Mouse (Mus musculus): Measurements from ENCODE around the gene Dag1. TPM values are rescaled to one million over a fixed set of nuclear protein-coding genes. Genes with fewer than 3 reads are reported as not detected.

The Dag1 gene
- polyA plus RNA-seq, 1 experiment from 2014 or later, result 170 TPM

GRCm38 (mm10) chr9:108266261-108266935 is 2.6 kb upstream of the Dag1 start:
- Histone ChIP-seq H3K9ac (ENCODE audit: low read depth, low read length) (no peak overlapping the region), H3K4me2 (ENCODE audit: low read length) (no peak overlapping the region), H3K9me3 (replicated peaks; ENCODE audit: low read length) (no peaks in the 10 kb centered on the region), H3K27ac (no peak overlapping the region), H3K4me1 (replicated peaks; ENCODE audit: insufficient read depth, low read length) (peaks cover 11% of the 10 kb centered on the region), H3K27me3 (ENCODE audit: insufficient read depth, low read length) (no peaks in the 10 kb centered on the region), H3K36me3 (ENCODE audit: insufficient read depth, low read length) (no peaks in the 10 kb centered on the region), H3K4me3 (replicated peaks; ENCODE audit: low read depth, low read length) (no peak overlapping the region)
- no peak for TF ChIP-seq CTCF (IDR thresholded peaks at IDR 0.05; ENCODE audit: low read depth)
- 64% methylated on average over 10 of the region's 10 CpGs for WGBS
- no peak for DNase-seq (ENCODE audit: low spot score)
- no peak for ATAC-seq (replicated peaks; ENCODE audit: low FRiP score, low read depth)

- Histone ChIP-seq H3K27ac (peak overlapping the region; percentile 92), H3K9me3 (replicated peaks; ENCODE audit: low read length) (no peaks in the 10 kb centered on the region), H3K4me2 (ENCODE audit: low read length) (peak overlapping the region; percentile 80), H3K9ac (ENCODE audit: low read depth, low read length) (peak overlapping the region; percentile 95), H3K4me3 (replicated peaks; ENCODE audit: low read depth, low read length) (peak overlapping the region; percentile 98), H3K36me3 (ENCODE audit: insufficient read depth, low read length) (no peaks in the 10 kb centered on the region; the same call in 1 of the 2 replicates), H3K27me3 (ENCODE audit: insufficient read depth, low read length) (no peaks in the 10 kb centered on the region), H3K4me1 (replicated peaks; ENCODE audit: insufficient read depth, low read length) (peaks cover 11% of the 10 kb centered on the region)
- TF ChIP-seq CTCF (IDR thresholded peaks at IDR 0.05; ENCODE audit: low read depth), result no peak
- ATAC-seq (replicated peaks; ENCODE audit: low FRiP score, low read depth) (peak; percentile 14; the same call in 1 of the 2 replicates), DNase-seq (ENCODE audit: low spot score) (peak; percentile 64)
- 11% methylated on average over 10 of the region's 10 CpGs for WGBS
Measured at GRCm38 (mm10) chr9:108264191-108264921, 598 bp upstream of the Dag1 start.

- H3K4me2 ChIP-seq (ENCODE audit: low read length), result peak overlapping the region; percentile 80
- H3K4me1 ChIP-seq (replicated peaks; ENCODE audit: insufficient read depth, low read length), result peaks cover 11% of the 10 kb centered on the region
- H3K9ac ChIP-seq (ENCODE audit: low read depth, low read length), result peak overlapping the region; percentile 95
- H3K27ac ChIP-seq, result peak overlapping the region; percentile 92
- no peaks in the 10 kb centered on the region for H3K9me3 ChIP-seq (replicated peaks; ENCODE audit: low read length)
- no peaks in the 10 kb centered on the region for H3K27me3 ChIP-seq (ENCODE audit: insufficient read depth, low read length)
- peak; percentile 40 for DNase-seq (ENCODE audit: low spot score)
- peak overlapping the region; percentile 98 for H3K4me3 ChIP-seq (replicated peaks; ENCODE audit: low read depth, low read length)
- WGBS, result under 1% methylated on average over 60 of the region's 62 CpGs
- H3K36me3 ChIP-seq (ENCODE audit: insufficient read depth, low read length), result no peaks in the 10 kb centered on the region; the same call in 1 of the 2 replicates
- ATAC-seq (replicated peaks; ENCODE audit: low FRiP score, low read depth), result peak; percentile 58
- no peak for TF ChIP-seq CTCF (IDR thresholded peaks at IDR 0.05; ENCODE audit: low read depth)
Measured at GRCm38 (mm10) chr9:108263131-108263681, 552 bp downstream of the Dag1 start.

- Histone ChIP-seq H3K9ac (ENCODE audit: low read depth, low read length) (peak overlapping the region; percentile 95), H3K27ac (peak overlapping the region; percentile 92), H3K9me3 (replicated peaks; ENCODE audit: low read length) (no peaks in the 10 kb centered on the region), H3K4me2 (ENCODE audit: low read length) (peak overlapping the region; percentile 80), H3K4me3 (replicated peaks; ENCODE audit: low read depth, low read length) (peak overlapping the region; percentile 98), H3K27me3 (ENCODE audit: insufficient read depth, low read length) (no peaks in the 10 kb centered on the region), H3K36me3 (ENCODE audit: insufficient read depth, low read length) (no peaks in the 10 kb centered on the region; the same call in 1 of the 2 replicates), H3K4me1 (replicated peaks; ENCODE audit: insufficient read depth, low read length) (peaks cover 11% of the 10 kb centered on the region)
- DNase-seq (ENCODE audit: low spot score), result no peak
- ATAC-seq (replicated peaks; ENCODE audit: low FRiP score, low read depth), result no peak
- TF ChIP-seq CTCF (IDR thresholded peaks at IDR 0.05; ENCODE audit: low read depth), result no peak
- 27% methylated on average over 11 of the region's 11 CpGs for WGBS
Measured at GRCm38 (mm10) chr9:108262494-108263049, 1.2 kb downstream of the Dag1 start.

GRCm38 (mm10) chr9:108261865-108262264 is 1.9 kb downstream of the Dag1 start:
- Histone ChIP-seq H3K4me2 (ENCODE audit: low read length) (peak overlapping the region; percentile 80), H3K36me3 (ENCODE audit: insufficient read depth, low read length) (no peaks in the 10 kb centered on the region; the same call in 1 of the 2 replicates), H3K27me3 (ENCODE audit: insufficient read depth, low read length) (no peaks in the 10 kb centered on the region), H3K27ac (peak overlapping the region; percentile 92), H3K9me3 (replicated peaks; ENCODE audit: low read length) (no peaks in the 10 kb centered on the region), H3K9ac (ENCODE audit: low read depth, low read length) (peak overlapping the region; percentile 95), H3K4me1 (replicated peaks; ENCODE audit: insufficient read depth, low read length) (peaks cover 11% of the 10 kb centered on the region), H3K4me3 (replicated peaks; ENCODE audit: low read depth, low read length) (peak overlapping the region; percentile 98)
- DNase-seq (ENCODE audit: low spot score), result no peak
- TF ChIP-seq CTCF (IDR thresholded peaks at IDR 0.05; ENCODE audit: low read depth), result no peak
- no peak for ATAC-seq (replicated peaks; ENCODE audit: low FRiP score, low read depth)
- WGBS, result 43% methylated on average over 7 of the region's 7 CpGs

- Histone ChIP-seq H3K4me1 (replicated peaks; ENCODE audit: insufficient read depth, low read length) (peaks cover 11% of the 10 kb centered on the region), H3K4me3 (replicated peaks; ENCODE audit: low read depth, low read length) (no peak overlapping the region), H3K36me3 (ENCODE audit: insufficient read depth, low read length) (no peaks in the 10 kb centered on the region; the same call in 1 of the 2 replicates), H3K27ac (no peak overlapping the region), H3K27me3 (ENCODE audit: insufficient read depth, low read length) (no peaks in the 10 kb centered on the region), H3K9ac (ENCODE audit: low read depth, low read length) (no peak overlapping the region), H3K9me3 (replicated peaks; ENCODE audit: low read length) (no peaks in the 10 kb centered on the region), H3K4me2 (ENCODE audit: low read length) (0 out of 2 replicates have a peak overlapping the region, but pooled peaks have one; percentile 24)
- ATAC-seq (replicated peaks; ENCODE audit: low FRiP score, low read depth) (no peak), DNase-seq (ENCODE audit: low spot score) (no peak)
- WGBS, result 79% methylated on average over 4 of the region's 4 CpGs
- no peak for TF ChIP-seq CTCF (IDR thresholded peaks at IDR 0.05; ENCODE audit: low read depth)
Measured at GRCm38 (mm10) chr9:108260526-108260925, 3.2 kb downstream of the Dag1 start.

Data from kidney, postnatal 0 days (tissue).